Mouse (Mus musculus): ENCODE results near the gene Psmc3ip. TPM values are rescaled to one million over a fixed set of nuclear protein-coding genes. Genes with fewer than 3 reads are reported as not detected.
A peak's percentile ranks its signal among the peaks of the same experiment; 100 is the strongest.

Psmc3ip gene
- polyA plus RNA-seq, 1 experiment from 2014 or later, result 25.7 TPM

DNA sequence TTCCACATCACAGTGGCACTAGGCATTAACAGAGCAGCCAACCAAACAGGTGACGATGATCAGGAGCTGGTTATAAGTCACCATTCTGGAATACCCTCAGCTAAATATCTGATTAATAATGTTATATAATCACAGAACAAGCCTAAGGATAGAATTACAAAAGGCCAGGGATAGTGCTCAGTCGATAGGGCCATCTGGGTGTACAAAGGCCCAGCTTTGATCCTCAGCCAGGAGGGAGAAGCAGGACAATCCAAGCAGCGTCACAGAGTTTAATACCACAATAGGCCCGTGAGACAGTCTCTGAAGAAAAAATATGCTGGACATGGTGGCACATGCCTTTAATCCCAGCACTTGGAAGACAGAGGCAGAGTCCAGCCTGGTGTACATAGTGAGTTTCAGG lies 14.1 kb upstream of the Psmc3ip start:
- no peak overlapping the region for H3K9ac ChIP-seq (ENCODE audit: low read length)
- H3K36me3 ChIP-seq (ENCODE audit: control insufficient read depth, insufficient read depth), result no peaks in the 10 kb centered on the region
- 80% methylated on average over 4 of the region's 4 CpGs for WGBS
- no peak overlapping the region for H3K27ac ChIP-seq (ENCODE audit: low read length)
- no peaks in the 10 kb centered on the region; the same call in 1 of the 2 replicates for H3K4me1 ChIP-seq (ENCODE audit: control insufficient read depth, insufficient read depth, low read length)
- no peaks in the 10 kb centered on the region for H3K9me3 ChIP-seq (replicated peaks; ENCODE audit: control insufficient read depth, low read length)
- no peak for ATAC-seq (replicated peaks; ENCODE audit: extremely low read depth, insufficient read depth, low FRiP score)
- H3K4me2 ChIP-seq (ENCODE audit: low read depth, low read length), result no peak overlapping the region
- no peaks in the 10 kb centered on the region for H3K27me3 ChIP-seq (ENCODE audit: control insufficient read depth, insufficient read depth, low read length)
- H3K4me3 ChIP-seq (ENCODE audit: low read length), result no peak overlapping the region

DNA sequence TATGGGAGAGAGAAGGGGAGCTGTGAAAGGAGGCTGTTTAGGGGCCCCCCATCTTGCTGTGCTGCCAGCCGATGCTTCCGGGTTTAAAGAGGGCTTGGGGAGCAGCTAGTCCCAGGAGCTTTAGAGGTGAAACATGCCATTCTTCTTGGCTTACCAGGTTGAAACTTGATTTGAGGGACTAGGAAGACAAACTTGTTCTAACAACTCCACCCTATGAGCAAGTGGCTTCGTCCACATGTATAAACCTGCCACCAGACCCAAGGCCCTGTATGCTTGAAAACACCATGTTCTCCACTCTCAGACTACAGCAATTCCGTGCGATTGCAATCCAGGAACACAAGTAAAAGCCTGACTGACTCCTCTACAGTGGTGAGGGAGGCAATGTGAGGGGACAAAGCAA lies 7.8 kb upstream of the Psmc3ip start:
- H3K4me2 ChIP-seq (ENCODE audit: low read depth, low read length), result no peak overlapping the region
- WGBS, result 83% methylated on average over 5 of the region's 5 CpGs
- H3K27me3 ChIP-seq (ENCODE audit: control insufficient read depth, insufficient read depth, low read length), result no peaks in the 10 kb centered on the region
- H3K27ac ChIP-seq (ENCODE audit: low read length), result peak overlapping the region; percentile 37; the same call in 1 of the 2 replicates
- no peaks in the 10 kb centered on the region for H3K9me3 ChIP-seq (replicated peaks; ENCODE audit: control insufficient read depth, low read length)
- H3K36me3 ChIP-seq (ENCODE audit: control insufficient read depth, insufficient read depth), result peaks cover 34% of the 10 kb centered on the region
- ATAC-seq (replicated peaks; ENCODE audit: extremely low read depth, insufficient read depth, low FRiP score), result no peak
- no peaks in the 10 kb centered on the region for H3K4me1 ChIP-seq (ENCODE audit: control insufficient read depth, insufficient read depth, low read length)
- no peak overlapping the region for H3K9ac ChIP-seq (ENCODE audit: low read length)
- no peak overlapping the region for H3K4me3 ChIP-seq (ENCODE audit: low read length)

DNA sequence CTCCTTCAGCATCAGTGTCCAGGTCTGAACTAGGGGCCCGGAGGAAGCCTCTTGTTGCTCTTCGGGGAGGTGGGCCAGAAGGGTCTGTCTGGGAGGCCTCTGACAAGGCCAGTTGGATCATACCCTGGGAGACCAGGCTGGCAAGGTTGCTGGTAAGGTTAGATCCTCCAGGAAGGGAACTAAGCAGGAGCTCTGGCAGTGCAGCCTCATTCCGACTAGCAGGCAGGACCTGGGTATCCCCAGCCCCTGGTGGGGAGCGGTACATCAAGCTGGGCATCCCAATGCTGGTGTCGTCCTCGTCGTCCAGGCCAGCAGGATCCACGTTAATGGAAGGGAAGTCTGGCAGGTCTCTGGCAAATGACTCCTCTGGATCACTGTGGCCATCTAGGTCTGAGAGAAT lies 3.0 kb upstream of the Psmc3ip start:
- Histone ChIP-seq H3K4me3 (ENCODE audit: low read length) (no peak overlapping the region), H3K9me3 (replicated peaks; ENCODE audit: control insufficient read depth, low read length) (no peaks in the 10 kb centered on the region), H3K4me2 (ENCODE audit: low read depth, low read length) (no peak overlapping the region), H3K4me1 (ENCODE audit: control insufficient read depth, insufficient read depth, low read length) (peaks cover 7% of the 10 kb centered on the region), H3K36me3 (ENCODE audit: control insufficient read depth, insufficient read depth) (peaks cover 34% of the 10 kb centered on the region), H3K9ac (ENCODE audit: low read length) (no peak overlapping the region), H3K27ac (ENCODE audit: low read length) (no peak overlapping the region), H3K27me3 (ENCODE audit: control insufficient read depth, insufficient read depth, low read length) (no peaks in the 10 kb centered on the region)
- ATAC-seq (replicated peaks; ENCODE audit: extremely low read depth, insufficient read depth, low FRiP score), result no peak
- 92% methylated on average over 8 of the region's 8 CpGs for WGBS

DNA sequence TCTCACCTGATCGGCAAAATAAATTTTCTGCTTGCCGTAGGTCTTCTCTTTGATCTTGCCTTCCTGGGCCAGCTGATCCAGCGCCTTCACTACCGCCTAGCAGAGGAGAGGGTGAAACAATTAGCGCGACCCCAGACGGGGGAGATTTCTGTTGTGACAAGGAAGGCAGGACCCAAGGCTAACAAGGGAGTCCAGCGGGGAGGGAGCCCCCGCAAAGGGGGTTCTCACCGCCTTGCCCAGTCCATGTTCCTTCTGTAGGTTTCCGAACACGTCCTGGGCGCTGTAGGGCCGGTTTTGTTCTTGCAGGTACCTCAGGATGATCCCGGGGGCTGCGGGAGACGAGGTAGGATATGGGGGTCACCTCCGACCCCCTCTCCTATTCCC lies 314 bp downstream of the Psmc3ip start:
- Histone ChIP-seq H3K4me3 (ENCODE audit: low read length) (peak overlapping the region; percentile 88), H3K4me2 (ENCODE audit: low read depth, low read length) (peak overlapping the region; percentile 96), H3K36me3 (ENCODE audit: control insufficient read depth, insufficient read depth) (peaks cover 54% of the 10 kb centered on the region), H3K9ac (ENCODE audit: low read length) (peak overlapping the region; percentile 92), H3K27me3 (ENCODE audit: control insufficient read depth, insufficient read depth, low read length) (no peaks in the 10 kb centered on the region), H3K9me3 (replicated peaks; ENCODE audit: control insufficient read depth, low read length) (no peaks in the 10 kb centered on the region), H3K4me1 (ENCODE audit: control insufficient read depth, insufficient read depth, low read length) (peaks cover 7% of the 10 kb centered on the region), H3K27ac (ENCODE audit: low read length) (peak overlapping the region; percentile 99)
- ATAC-seq (replicated peaks; ENCODE audit: extremely low read depth, insufficient read depth, low FRiP score), result peak; percentile 12; the same call in 1 of the 2 replicates
- WGBS, result 2% methylated on average over 18 of the region's 18 CpGs

DNA sequence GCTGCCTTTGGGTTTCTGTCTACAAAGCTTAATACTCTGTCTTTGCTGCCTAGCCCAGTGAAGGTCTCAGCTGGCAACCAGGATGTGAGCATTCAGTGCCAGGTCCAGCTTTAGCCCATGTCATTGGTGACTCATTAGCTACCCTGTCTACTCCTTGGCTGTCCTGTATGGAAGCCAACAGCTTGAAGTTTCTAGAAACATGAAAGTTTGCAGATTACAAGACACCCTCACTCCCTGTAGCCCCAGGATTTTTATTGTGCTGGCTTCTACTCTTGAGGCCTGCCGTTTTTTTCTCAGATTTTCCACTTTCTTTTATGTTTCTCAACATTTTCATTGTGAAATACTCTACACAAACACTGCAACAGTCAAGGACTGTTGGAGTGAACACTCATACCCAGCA lies 5.3 kb downstream of the Psmc3ip start:
- 86% methylated on average over 1 of the region's 1 CpGs for WGBS
- Histone ChIP-seq H3K36me3 (ENCODE audit: control insufficient read depth, insufficient read depth) (peaks cover 42% of the 10 kb centered on the region), H3K27ac (ENCODE audit: low read length) (no peak overlapping the region), H3K9ac (ENCODE audit: low read length) (no peak overlapping the region), H3K9me3 (replicated peaks; ENCODE audit: control insufficient read depth, low read length) (no peaks in the 10 kb centered on the region), H3K4me3 (ENCODE audit: low read length) (no peak overlapping the region), H3K4me1 (ENCODE audit: control insufficient read depth, insufficient read depth, low read length) (peaks cover 25% of the 10 kb centered on the region), H3K4me2 (ENCODE audit: low read depth, low read length) (no peak overlapping the region), H3K27me3 (ENCODE audit: control insufficient read depth, insufficient read depth, low read length) (no peaks in the 10 kb centered on the region)
- ATAC-seq (replicated peaks; ENCODE audit: extremely low read depth, insufficient read depth, low FRiP score), result no peak

DNA sequence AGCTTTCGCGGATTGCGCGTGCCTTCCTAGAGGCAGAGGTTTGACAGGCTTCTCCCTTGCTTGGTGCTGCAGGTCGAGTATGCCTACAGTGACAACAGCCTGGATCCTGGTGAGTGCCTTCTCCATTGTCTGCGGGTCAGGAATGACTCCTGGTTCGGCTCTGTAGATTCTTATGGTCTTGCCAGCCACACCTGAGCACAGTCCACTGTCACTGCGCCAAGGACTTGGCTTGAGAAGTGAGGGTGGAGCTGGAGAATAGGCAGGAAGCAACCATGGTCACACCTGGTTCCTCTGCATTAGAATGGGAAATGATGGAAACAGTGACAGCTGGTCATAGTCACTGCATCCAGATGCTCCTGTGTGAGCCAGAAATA lies 7.6 kb downstream of the Psmc3ip start:
- H3K27me3 ChIP-seq (ENCODE audit: control insufficient read depth, insufficient read depth, low read length), result no peaks in the 10 kb centered on the region
- WGBS, result 5% methylated on average over 8 of the region's 8 CpGs
- ATAC-seq (replicated peaks; ENCODE audit: extremely low read depth, insufficient read depth, low FRiP score), result no peak; the same call in none of the 2 replicates
- peaks cover 24% of the 10 kb centered on the region for H3K4me1 ChIP-seq (ENCODE audit: control insufficient read depth, insufficient read depth, low read length)
- H3K9me3 ChIP-seq (replicated peaks; ENCODE audit: control insufficient read depth, low read length), result no peaks in the 10 kb centered on the region
- peak overlapping the region; percentile 88 for H3K27ac ChIP-seq (ENCODE audit: low read length)
- H3K36me3 ChIP-seq (ENCODE audit: control insufficient read depth, insufficient read depth), result peaks cover 37% of the 10 kb centered on the region
- peak overlapping the region; percentile 86 for H3K4me2 ChIP-seq (ENCODE audit: low read depth, low read length)
- peak overlapping the region; percentile 83 for H3K9ac ChIP-seq (ENCODE audit: low read length)
- peak overlapping the region; percentile 90 for H3K4me3 ChIP-seq (ENCODE audit: low read length)

DNA sequence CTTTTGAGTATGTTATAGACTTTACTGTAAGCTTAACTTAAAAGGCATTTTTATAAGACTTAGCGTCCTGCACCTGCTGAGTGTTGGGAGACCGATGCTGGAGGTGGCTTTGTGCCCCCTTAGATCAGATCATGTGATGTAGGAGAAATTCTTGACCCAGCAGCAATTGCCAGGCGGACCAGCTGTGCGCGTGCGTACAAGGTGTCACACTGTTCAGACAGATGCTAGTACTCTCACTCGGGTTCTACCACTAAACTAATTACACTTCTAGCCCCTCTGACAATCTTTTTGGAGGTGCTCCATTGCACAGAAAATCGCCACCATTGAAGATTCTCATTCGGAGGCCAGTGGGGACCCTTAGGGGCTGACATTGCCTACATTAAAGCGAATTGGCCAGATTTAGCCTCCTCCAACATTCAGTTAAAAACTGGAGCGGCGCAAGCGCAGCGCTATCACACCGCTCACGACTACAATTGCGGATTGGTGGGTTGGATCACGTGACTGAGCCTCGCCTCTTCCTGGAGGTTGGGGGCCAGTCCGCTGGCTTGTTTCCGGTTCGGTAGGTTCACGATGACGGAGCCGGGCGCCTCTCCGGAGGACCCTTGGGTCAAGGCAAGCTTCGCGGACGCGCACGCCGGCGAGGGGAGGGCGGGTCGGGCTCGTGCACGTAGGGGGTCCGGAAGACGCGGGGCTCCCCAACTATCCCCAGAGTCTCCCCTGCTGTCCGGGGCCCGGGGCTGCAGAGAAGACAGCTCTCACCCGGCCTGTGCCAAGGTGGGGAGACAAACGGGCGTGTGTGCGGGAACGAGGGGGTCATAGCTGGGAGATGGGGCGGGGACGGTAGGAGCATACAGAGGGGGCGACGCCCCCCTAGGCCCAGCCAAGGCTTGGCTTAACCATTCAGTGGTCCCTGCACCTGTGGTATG lies 8.2 kb downstream of the Psmc3ip start, which contains the start of gene Mlx:
Gene Mlx, plus strand, starts transcription at position 522 of the 926 bp plus-strand sequence.
- Histone ChIP-seq H3K27ac (ENCODE audit: low read length) (peak within 1 kb of the TSS; percentile 88), H3K4me1 (ENCODE audit: control insufficient read depth, insufficient read depth, low read length) (peaks cover 24% of the 10 kb centered on the region), H3K4me3 (ENCODE audit: low read length) (peak within 1 kb of the TSS; percentile 90), H3K36me3 (ENCODE audit: control insufficient read depth, insufficient read depth) (peaks cover 31% of the 10 kb centered on the region), H3K4me2 (ENCODE audit: low read depth, low read length) (peak within 1 kb of the TSS; percentile 86), H3K9ac (ENCODE audit: low read length) (peak within 1 kb of the TSS; percentile 83), H3K27me3 (ENCODE audit: control insufficient read depth, insufficient read depth, low read length) (no peaks in the 10 kb centered on the region), H3K9me3 (replicated peaks; ENCODE audit: control insufficient read depth, low read length) (no peaks in the 10 kb centered on the region)
- ATAC-seq (replicated peaks; ENCODE audit: extremely low read depth, insufficient read depth, low FRiP score), result peak; percentile 79
- WGBS, result 2% methylated on average over 52 of the region's 52 CpGs

DNA sequence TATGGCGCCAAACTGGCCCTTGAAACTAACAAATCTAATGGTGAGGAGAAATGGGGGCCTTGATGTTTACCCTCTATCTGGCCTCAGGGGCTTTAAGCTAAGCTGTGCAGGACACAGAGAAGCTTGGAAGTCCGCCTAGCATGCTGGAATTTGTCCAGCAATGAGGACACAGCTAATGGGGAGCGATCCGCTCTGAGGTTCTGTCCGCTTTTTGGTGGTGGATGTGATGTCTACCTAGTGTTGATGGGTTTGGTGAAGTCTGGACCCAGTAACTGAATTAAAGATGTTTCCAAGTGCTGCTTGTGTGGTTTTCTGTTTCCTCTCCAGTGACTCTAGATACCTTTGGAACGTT lies 8.9 kb downstream of the Psmc3ip start:
- H3K36me3 ChIP-seq (ENCODE audit: control insufficient read depth, insufficient read depth), result peaks cover 24% of the 10 kb centered on the region
- WGBS, result 69% methylated on average over 6 of the region's 6 CpGs
- peak overlapping the region; percentile 88 for H3K27ac ChIP-seq (ENCODE audit: low read length)
- peaks cover 29% of the 10 kb centered on the region for H3K4me1 ChIP-seq (ENCODE audit: control insufficient read depth, insufficient read depth, low read length)
- H3K27me3 ChIP-seq (ENCODE audit: control insufficient read depth, insufficient read depth, low read length), result no peaks in the 10 kb centered on the region
- peak overlapping the region; percentile 83 for H3K9ac ChIP-seq (ENCODE audit: low read length)
- H3K9me3 ChIP-seq (replicated peaks; ENCODE audit: control insufficient read depth, low read length), result no peaks in the 10 kb centered on the region
- H3K4me2 ChIP-seq (ENCODE audit: low read depth, low read length), result peak overlapping the region; percentile 86
- peak overlapping the region; percentile 90 for H3K4me3 ChIP-seq (ENCODE audit: low read length)
- ATAC-seq (replicated peaks; ENCODE audit: extremely low read depth, insufficient read depth, low FRiP score), result no peak

DNA sequence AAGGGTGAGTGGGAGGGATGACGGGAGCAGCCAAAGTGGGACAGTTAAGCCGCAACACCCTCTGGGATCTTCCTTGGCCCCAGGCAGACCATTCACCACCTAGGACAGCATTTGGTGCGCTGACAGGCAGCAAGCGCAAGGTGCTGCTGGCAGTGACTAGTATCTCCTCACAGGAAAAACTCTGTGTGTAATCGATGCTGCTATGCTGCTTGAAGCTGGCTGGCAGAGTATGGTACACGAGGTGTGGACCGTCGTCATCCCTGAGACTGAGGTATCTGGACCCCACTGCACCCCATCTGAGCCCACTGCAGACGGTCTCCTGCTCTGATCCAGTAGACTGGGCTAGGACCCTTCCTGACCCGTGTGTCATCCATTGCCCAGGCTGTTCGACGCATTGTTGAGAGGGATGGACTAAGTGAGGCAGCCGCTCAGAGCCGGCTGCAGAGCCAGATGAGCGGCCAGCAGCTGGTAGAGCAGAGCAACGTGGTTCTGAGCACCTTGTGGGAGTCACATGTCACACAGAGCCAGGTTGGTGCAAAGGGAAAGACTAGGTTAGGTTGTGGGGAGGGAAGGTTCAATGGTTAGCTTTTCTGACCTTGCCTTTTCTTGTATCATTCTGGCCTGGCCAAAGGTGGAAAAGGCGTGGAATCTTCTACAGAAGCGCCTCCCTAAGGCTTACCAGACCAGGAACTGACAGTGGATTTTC lies 9.5 kb downstream of the Psmc3ip start:
- no peak for ATAC-seq (replicated peaks; ENCODE audit: extremely low read depth, insufficient read depth, low FRiP score)
- no peak overlapping the region for H3K4me2 ChIP-seq (ENCODE audit: low read depth, low read length)
- no peak overlapping the region for H3K27ac ChIP-seq (ENCODE audit: low read length)

More for the DNA sequence above, 9.5 kb downstream of the Psmc3ip start:
- Histone ChIP-seq H3K4me1 (ENCODE audit: control insufficient read depth, insufficient read depth, low read length) (peaks cover 29% of the 10 kb centered on the region), H3K36me3 (ENCODE audit: control insufficient read depth, insufficient read depth) (peaks cover 20% of the 10 kb centered on the region), H3K4me3 (ENCODE audit: low read length) (no peak overlapping the region), H3K9ac (ENCODE audit: low read length) (peak overlapping the region; percentile 83; the same call in 1 of the 2 replicates), H3K27me3 (ENCODE audit: control insufficient read depth, insufficient read depth, low read length) (no peaks in the 10 kb centered on the region), H3K9me3 (replicated peaks; ENCODE audit: control insufficient read depth, low read length) (no peaks in the 10 kb centered on the region)
- WGBS, result 89% methylated on average over 18 of the region's 18 CpGs
